Mouse (Mus musculus) heart, embryonic 12.5 days (tissue): ENCODE results near the gene Lbp. TPM values are rescaled to one million over a fixed set of nuclear protein-coding genes. Genes with fewer than 3 reads are reported as not detected.

Experiments
- ATAC-seq: fragments of 200-750 bp; cut with Nextera tagmentation; 2 replicates; pipeline ENCODE4 v1.8.0; 2017; ENCODE audit warnings: moderate TSS enrichment, moderate library complexity; ENCODE audit not compliant: insufficient number of reproducible peaks, low FRiP score
- H3K27ac ChIP-seq: fragments of 300-500 bp; sonication (generic); 2 replicates; pipeline ENCODE4 v1.5.1; 2016; ENCODE audit warnings: mild to moderate bottlenecking, moderate library complexity; ENCODE audit not compliant: poor library complexity, severe bottlenecking
- H3K27me3 ChIP-seq: fragments of 300-500 bp; sonication (generic); replicated peaks from 2 replicates; pipeline ENCODE4 v1.6.1; 2016; ENCODE audit warnings: mild to moderate bottlenecking, moderate library complexity
- H3K36me3 ChIP-seq: fragments of 300-500 bp; sonication (generic); 2 replicates; pipeline ENCODE4 v1.6.1; 2016; ENCODE audit warnings: mild to moderate bottlenecking, moderate library complexity
- H3K4me1 ChIP-seq: fragments of 300-500 bp; sonication (generic); replicated peaks from 2 replicates; pipeline ENCODE4 v1.6.1; 2016; ENCODE audit warnings: mild to moderate bottlenecking
- H3K4me2 ChIP-seq: fragments of 300-500 bp; sonication (generic); 2 replicates; pipeline ENCODE4 v1.6.1; 2016; ENCODE audit warnings: mild to moderate bottlenecking, moderate library complexity
- H3K4me3 ChIP-seq: fragments of 300-500 bp; sonication (generic); 2 replicates; pipeline ENCODE4 v1.5.1; 2016; ENCODE audit warnings: mild to moderate bottlenecking
- H3K9ac ChIP-seq: fragments of 300-500 bp; sonication (generic); 2 replicates; pipeline ENCODE4 v1.6.1; 2016; ENCODE audit warnings: mild to moderate bottlenecking, moderate library complexity
- H3K9me3 ChIP-seq: fragments of 300-500 bp; sonication (generic); replicated peaks from 2 replicates; pipeline ENCODE4 v1.6.1; 2016; ENCODE audit warnings: mild to moderate bottlenecking, moderate library complexity
- WGBS: fragments of 180-500 bp; shearing (Covaris S2); methylation state at CpG from one replicate; pipeline ENCODE4 v1.1.7; 2016; 5-methylcytosine and 5-hydroxymethylcytosine counted together
- polyA plus RNA-seq: library from polyadenylated mRNA; unstranded; fragments of >200 nt; fragmentation: Nextera tagmentation; extraction: Ambion mirVana; gene quantifications from 2 replicates; pipeline ENCODE4 v1.2.1, GENCODE M21; 2016

Lbp gene
- polyA plus RNA-seq, 1 experiment from 2014 or later: 13.3 TPM

DNA sequence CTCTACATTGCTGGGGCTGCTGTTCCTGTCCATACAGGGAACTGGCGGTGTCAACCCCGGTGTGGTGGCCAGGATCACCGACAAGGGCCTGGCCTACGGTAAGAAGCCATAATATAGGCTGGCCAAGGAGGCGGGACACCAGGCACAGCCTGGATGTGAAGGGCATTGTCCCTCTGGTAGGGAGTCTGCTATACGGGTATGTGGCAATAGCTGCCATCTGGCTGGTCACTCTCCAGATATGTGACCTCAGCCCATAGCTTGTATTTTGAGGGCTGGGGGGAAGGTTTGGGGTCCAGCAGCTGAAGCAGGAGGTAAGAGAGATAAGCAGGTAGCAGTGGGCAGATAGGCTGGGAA is 380 bp downstream of the Lbp start:
- ATAC-seq: peak; percentile 30
- Histone ChIP-seq H3K4me1 (peaks cover 12% of the 10 kb centered on the region), H3K27ac (peak overlapping the region; percentile 73), H3K36me3 (no peaks in the 10 kb centered on the region), H3K9ac (no peak overlapping the region), H3K4me3 (peak overlapping the region; percentile 15; the same call in 1 of the 2 replicates), H3K4me2 (peak overlapping the region; percentile 50), H3K27me3 (no peaks in the 10 kb centered on the region), H3K9me3 (no peaks in the 10 kb centered on the region)
- 38% methylated on average over 6 of the region's 6 CpGs for WGBS

DNA sequence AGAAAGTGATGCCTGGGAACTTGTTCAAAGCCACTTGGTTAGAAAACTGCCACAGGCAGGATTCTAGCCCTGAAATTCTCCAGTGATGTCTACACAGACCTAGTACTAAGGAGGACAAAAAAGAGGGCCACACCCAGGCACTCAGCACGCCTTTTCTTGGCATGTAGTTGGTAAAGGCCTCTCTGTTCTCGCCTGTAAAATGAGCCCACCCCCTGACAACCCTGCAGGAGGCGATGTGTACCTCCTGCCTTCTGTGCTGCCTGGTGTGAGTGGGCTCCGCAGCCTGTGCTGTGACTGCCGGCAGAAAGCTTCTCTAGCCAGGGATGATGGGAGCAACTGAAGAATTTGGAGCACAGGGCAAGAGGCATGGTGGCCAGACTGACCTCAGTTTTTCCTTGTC is 2.0 kb downstream of the Lbp start:
- Histone ChIP-seq H3K9ac (no peak overlapping the region), H3K4me3 (no peak overlapping the region), H3K4me1 (peaks cover 12% of the 10 kb centered on the region), H3K27me3 (no peaks in the 10 kb centered on the region), H3K36me3 (no peaks in the 10 kb centered on the region), H3K4me2 (no peak overlapping the region), H3K9me3 (no peaks in the 10 kb centered on the region), H3K27ac (no peak overlapping the region)
- no peak for ATAC-seq
- WGBS: 53% methylated on average over 5 of the region's 5 CpGs

DNA sequence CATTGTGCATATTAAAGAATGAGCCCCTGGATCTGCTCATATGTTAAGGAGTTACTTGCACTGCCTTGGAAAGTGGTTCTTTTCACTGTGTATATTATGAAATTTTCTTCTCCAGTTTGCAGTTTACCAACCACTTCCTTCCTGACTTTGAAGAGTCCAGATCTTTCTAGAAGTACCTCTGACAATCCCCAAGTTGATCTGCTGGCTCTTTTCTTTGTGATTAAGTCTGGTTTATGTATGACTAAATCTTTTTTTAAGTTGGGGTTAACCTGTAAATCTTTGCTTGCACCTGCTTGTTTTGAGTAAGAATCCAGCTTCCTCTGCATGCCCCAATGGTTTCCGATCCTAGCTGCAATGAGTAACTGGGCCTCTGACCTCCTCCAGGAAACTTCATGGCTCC is 6.8 kb downstream of the Lbp start:
- 93% methylated on average over 1 of the region's 1 CpGs for WGBS
- no peak overlapping the region for H3K27ac ChIP-seq
- no peak for ATAC-seq
- 0 out of 2 replicates have a peak, but pooled peaks cover 5% of the 10 kb centered on the region for H3K4me1 ChIP-seq
- no peaks in the 10 kb centered on the region for H3K27me3 ChIP-seq
- H3K9me3 ChIP-seq: no peaks in the 10 kb centered on the region
- H3K9ac ChIP-seq: no peak overlapping the region
- no peak overlapping the region for H3K4me3 ChIP-seq
- no peak overlapping the region for H3K4me2 ChIP-seq
- H3K36me3 ChIP-seq: no peaks in the 10 kb centered on the region

DNA sequence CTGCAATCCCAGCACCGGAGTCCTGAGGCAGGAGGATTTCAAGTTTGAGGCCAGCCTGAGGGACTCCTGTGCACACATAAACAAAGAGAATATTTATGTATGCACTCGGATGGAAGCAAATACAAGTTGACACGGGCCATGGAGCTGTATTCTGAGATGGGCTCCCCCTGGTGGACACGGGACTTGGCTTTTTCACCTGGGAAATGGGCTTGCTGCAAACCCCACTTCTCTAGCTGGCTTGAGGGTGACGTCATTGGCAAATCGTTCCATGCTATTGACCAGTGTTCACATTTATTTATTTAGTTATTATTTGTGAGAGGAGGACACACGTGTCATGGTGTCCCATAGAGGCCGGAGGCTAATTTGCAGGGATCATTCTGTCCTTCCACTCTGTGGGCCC is 10.1 kb downstream of the Lbp start:
- Histone ChIP-seq H3K27ac (no peak overlapping the region), H3K4me1 (0 out of 2 replicates have a peak, but pooled peaks cover 5% of the 10 kb centered on the region), H3K27me3 (no peaks in the 10 kb centered on the region), H3K36me3 (no peaks in the 10 kb centered on the region), H3K9me3 (no peaks in the 10 kb centered on the region), H3K9ac (no peak overlapping the region), H3K4me2 (no peak overlapping the region), H3K4me3 (no peak overlapping the region)
- WGBS: 66% methylated on average over 8 of the region's 8 CpGs
- no peak for ATAC-seq

DNA sequence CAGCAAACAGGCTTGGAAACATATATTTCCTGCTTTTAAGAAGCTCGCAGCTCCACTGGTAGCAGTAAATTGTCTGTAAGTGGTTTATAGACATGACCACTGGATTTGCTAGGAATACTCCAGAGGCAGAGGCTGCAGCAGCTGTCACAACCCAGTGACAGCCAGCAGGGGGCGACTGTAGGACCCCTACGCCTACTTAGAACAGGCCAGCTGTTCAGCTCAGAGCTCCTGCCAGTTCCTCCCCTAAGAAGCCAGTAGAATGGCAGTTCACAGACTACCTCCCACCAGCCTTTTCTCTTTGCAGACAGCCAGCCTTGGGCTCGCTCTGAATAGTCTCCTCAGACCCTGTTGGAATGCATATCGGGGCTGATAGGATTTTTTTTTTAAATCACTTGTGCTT is 10.7 kb downstream of the Lbp start:
- WGBS: 23% methylated on average over 5 of the region's 5 CpGs

DNA sequence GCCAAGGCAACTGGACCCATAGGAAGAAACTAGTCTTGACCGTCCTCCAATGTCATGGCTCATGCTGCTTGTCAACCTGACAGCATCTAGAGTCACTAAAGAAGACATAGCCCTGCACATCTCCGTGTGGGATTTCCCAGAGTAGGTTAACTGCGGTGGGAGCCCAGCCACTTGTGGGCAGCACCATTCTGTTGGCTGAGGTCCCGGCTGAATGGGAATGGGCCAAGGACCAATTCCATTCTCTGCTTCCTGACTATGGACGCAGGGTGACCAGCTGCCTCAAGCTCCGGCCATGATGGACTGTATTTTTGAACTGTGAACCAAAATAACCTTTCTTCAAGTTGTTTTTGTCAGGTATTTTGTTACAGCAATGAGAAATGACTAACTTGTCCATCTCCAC is 15.3 kb downstream of the Lbp start:
- no peak overlapping the region for H3K4me3 ChIP-seq
- H3K9ac ChIP-seq: no peak overlapping the region
- H3K27me3 ChIP-seq: no peaks in the 10 kb centered on the region
- no peak overlapping the region for H3K4me2 ChIP-seq
- 91% methylated on average over 6 of the region's 6 CpGs for WGBS
- no peak for ATAC-seq
- H3K27ac ChIP-seq: no peak overlapping the region
- H3K4me1 ChIP-seq: peaks cover 10% of the 10 kb centered on the region; the same call in 1 of the 2 replicates
- no peaks in the 10 kb centered on the region for H3K9me3 ChIP-seq
- H3K36me3 ChIP-seq: no peaks in the 10 kb centered on the region

More for the DNA sequence above, 10.7 kb downstream of the Lbp start:
- H3K36me3 ChIP-seq: no peaks in the 10 kb centered on the region
- no peak overlapping the region for H3K27ac ChIP-seq
- H3K27me3 ChIP-seq: no peaks in the 10 kb centered on the region
- 0 out of 2 replicates have a peak, but pooled peaks cover 5% of the 10 kb centered on the region for H3K4me1 ChIP-seq
- no peak overlapping the region for H3K9ac ChIP-seq
- 0 out of 2 replicates have a peak, but pooled peaks have one; percentile 42 for ATAC-seq
- H3K4me3 ChIP-seq: no peak overlapping the region
- H3K9me3 ChIP-seq: no peaks in the 10 kb centered on the region
- no peak overlapping the region for H3K4me2 ChIP-seq

DNA sequence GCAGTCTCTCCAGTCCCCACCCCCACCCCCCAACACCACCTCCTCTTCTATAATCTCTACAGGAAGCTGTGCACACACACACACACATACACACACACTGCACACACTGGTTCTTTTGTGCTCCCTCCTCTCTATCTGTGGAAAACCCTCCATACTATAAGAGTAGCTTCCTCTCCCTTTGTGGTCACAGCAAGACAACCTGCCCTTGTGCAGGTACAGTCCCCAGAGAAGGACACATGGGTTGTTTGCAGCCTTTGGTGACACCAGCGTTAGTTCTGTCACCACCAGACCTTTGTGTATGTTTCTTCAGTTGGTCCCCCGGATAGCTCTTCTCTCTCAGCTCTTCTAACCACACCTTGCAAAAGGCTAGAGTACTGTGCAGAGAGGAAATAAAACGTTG is 16.6 kb downstream of the Lbp start:
- no peaks in the 10 kb centered on the region for H3K27me3 ChIP-seq
- H3K27ac ChIP-seq: no peak overlapping the region
- H3K4me1 ChIP-seq: peaks cover 5% of the 10 kb centered on the region; the same call in 1 of the 2 replicates
- no peak overlapping the region for H3K4me3 ChIP-seq
- no peaks in the 10 kb centered on the region for H3K9me3 ChIP-seq
- H3K4me2 ChIP-seq: no peak overlapping the region
- H3K9ac ChIP-seq: no peak overlapping the region
- ATAC-seq: no peak
- no peaks in the 10 kb centered on the region for H3K36me3 ChIP-seq
- 46% methylated on average over 3 of the region's 3 CpGs for WGBS

DNA sequence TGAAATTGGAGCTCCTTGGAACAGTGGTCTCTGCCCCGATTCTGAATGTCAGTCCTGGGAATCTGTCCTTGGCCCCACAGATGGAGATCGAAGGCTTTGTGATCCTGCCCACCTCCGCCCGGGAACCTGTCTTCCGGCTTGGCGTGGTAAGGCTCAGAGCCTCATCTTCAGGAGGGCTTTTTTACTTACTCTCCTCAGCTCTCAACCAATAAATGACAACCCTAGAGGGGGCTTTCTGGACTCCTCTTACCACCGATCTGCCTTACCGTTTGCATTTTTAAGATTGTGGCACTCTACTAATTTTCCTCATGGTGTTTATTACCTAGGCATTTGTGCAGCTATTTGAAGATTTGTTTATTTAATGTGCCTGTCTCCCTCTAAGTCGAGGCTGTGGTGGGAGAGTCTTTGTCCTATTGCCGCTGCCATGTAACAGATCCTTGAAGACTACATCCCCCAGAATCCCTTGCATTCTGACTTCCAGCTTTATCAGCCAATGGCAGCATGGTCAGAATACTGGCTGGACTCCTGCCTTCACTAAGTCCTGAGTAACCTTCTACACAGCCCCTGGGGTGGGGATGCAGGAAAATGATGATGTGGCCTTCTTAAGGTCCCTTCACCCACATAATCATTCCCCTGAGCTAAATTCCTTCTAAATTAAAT is 18.4 kb downstream of the Lbp start:
- Histone ChIP-seq H3K9me3 (no peaks in the 10 kb centered on the region), H3K27me3 (no peaks in the 10 kb centered on the region), H3K4me3 (no peak overlapping the region), H3K4me2 (no peak overlapping the region), H3K9ac (no peak overlapping the region), H3K36me3 (no peaks in the 10 kb centered on the region), H3K4me1 (peaks cover 5% of the 10 kb centered on the region; the same call in 1 of the 2 replicates), H3K27ac (no peak overlapping the region)
- WGBS: 55% methylated on average over 10 of the region's 10 CpGs
- ATAC-seq: no peak

DNA sequence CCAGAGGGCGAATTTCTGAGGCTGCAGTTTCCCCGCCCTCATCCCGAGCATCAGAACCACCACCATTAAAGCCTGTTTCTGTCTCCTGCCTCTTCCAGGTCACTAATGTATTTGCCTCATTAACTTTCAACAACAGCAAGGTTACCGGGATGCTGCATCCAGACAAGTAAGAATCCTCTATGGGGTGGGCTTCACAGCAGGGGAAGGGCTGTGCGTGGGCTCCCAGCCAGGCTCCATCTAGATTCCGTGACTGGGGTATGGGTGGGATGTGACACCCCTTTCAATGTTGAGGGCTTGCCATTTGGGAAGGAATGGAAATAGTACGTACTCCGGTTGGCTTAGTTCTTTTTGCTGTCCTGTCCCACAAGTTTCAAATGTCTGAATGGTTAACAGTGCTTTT is 19.3 kb downstream of the Lbp start:
- H3K9ac ChIP-seq: no peak overlapping the region
- WGBS: 79% methylated on average over 8 of the region's 8 CpGs
- H3K27ac ChIP-seq: no peak overlapping the region
- H3K36me3 ChIP-seq: no peaks in the 10 kb centered on the region
- no peaks in the 10 kb centered on the region for H3K27me3 ChIP-seq
- no peaks in the 10 kb centered on the region for H3K9me3 ChIP-seq
- H3K4me2 ChIP-seq: no peak overlapping the region
- ATAC-seq: no peak
- no peak overlapping the region for H3K4me3 ChIP-seq
- peaks cover 5% of the 10 kb centered on the region; the same call in 1 of the 2 replicates for H3K4me1 ChIP-seq

DNA sequence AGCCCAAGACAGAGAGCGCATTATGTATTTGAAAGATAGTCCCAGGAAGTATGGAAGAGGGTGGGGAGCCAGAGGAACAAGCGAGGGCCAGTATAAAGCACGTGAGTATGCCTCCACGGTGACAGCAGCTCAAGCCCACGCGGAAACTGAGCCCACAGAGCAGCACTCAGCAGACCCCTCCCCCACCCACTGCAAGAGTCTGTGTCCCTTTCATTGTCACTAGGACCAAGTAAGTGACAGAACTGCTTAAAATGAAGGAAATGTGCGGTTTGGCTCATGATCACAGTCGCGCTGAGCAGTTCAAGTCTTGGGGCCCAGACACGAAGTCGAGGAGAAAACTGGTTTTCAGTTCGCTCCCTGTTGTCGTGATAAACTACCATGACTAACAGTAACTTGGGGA is 28.1 kb downstream of the Lbp start:
- no peaks in the 10 kb centered on the region for H3K36me3 ChIP-seq
- H3K4me3 ChIP-seq: no peak overlapping the region
- no peak overlapping the region for H3K27ac ChIP-seq
- no peaks in the 10 kb centered on the region for H3K9me3 ChIP-seq
- no peaks in the 10 kb centered on the region for H3K4me1 ChIP-seq
- no peak for ATAC-seq
- no peak overlapping the region for H3K4me2 ChIP-seq
- 83% methylated on average over 13 of the region's 13 CpGs for WGBS
- no peak overlapping the region for H3K9ac ChIP-seq
- H3K27me3 ChIP-seq: no peaks in the 10 kb centered on the region

DNA sequence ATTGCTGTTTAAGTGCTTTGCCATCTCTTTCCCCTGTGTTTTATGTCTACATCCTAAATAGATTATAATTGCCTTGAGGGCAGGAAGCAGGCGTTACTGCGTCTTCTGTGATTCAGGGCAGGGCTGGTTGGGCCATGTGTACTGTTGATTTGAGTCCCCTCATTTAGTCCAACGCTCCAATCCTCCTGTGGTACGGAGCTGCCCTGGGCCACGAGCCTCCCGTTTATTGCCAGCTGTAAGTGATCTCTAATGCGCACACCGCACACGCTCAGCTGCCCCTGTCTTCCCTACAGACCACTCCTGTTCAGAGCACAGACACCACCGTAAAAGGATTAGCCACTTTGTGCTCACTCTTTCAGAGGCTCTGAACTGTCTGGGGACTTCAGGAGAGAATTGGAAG is 31.4 kb downstream of the Lbp start:
- no peaks in the 10 kb centered on the region for H3K4me1 ChIP-seq
- H3K27me3 ChIP-seq: 0 out of 2 replicates have a peak, but pooled peaks cover 5% of the 10 kb centered on the region
- H3K36me3 ChIP-seq: no peaks in the 10 kb centered on the region
- ATAC-seq: no peak
- WGBS: 82% methylated on average over 10 of the region's 10 CpGs
- no peaks in the 10 kb centered on the region for H3K9me3 ChIP-seq
- H3K4me2 ChIP-seq: no peak overlapping the region
- H3K27ac ChIP-seq: no peak overlapping the region
- H3K9ac ChIP-seq: no peak overlapping the region
- no peak overlapping the region for H3K4me3 ChIP-seq
